Mouse (Mus musculus) 3T3-L1 (cell line): ENCODE measurements around the gene Cul1.
A peak's percentile ranks its signal among the peaks of the same experiment; 100 is the strongest.
"Not testable (repeated sequence)": the region's sequence is repeated elsewhere in the genome, so short reads cannot be mapped to it uniquely, and the experiment has no call there.

Source experiments
- DNase-seq: peaks from one replicate; pipeline ENCODE4 v3.0.0-alpha.2; 2015; ENCODE audit warnings: low read depth, low spot score

Cul1 gene

DNA sequence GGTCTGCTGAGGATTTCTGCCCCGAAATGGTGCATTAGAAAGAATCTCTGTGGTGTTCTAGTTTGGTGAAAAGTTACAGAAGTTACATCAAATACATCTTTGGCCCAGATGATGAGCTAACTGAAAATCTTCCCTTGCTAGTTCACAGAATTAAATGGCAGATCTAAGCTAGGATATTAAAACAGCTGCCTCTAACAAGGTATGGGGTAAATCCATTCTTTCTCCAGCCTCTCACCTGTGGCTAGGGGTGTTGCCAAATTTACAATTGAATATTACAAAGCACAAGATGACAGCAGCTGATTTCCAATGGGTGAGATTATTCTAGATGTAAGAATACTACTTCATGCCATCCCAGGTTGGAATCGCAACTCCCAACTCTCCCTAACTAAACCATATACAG is at the start of gene Cul1:
TSS of gene Cul1 (plus strand) at position 301 of the 400 bp plus-strand sequence.
- DNase-seq = no peak

DNA sequence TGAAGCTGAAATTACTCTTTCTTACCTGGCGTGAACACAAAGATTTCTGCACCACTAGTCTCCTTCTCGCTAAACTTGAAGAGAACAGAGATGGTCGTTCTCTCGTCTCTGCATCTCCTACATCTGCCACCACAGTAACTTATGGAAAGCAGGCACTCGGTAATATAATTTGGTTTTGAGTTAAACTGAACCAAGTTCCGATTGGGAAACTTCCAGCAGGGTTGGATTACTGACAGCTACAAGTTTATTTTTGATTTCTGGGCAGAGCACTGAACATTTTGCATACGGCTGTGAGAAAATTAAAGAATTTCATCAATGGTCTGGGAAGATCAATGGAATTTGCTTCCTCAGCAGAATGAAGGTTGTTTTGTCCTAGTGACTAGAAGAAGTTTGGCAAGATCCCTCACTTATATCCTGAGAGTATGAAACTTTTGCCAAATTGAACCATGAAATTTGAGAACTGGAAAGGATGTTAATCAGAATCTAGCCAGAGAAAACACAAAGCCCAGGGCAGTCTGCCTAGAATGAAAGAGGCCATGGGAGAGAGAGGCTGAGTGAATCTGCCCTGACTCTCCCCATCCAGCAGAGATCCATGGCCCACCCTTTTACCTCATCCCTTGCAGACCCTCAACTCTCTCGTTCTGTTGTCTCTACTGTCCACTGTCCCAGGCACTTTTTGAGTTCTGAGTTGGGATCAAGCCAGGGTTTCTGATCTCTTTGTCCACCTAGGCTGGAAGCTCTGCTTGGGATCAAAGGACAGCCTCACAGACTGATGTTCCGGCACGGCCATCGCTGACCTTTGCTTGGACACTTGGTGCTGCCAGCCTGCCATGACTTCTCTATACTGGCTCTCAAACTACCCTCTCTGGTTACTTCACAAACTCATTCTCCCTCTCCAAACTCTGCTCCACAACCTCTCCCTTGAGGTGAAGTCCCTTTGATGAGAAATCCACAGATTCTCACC is 48.5 kb upstream of the Cul1 start:
- DNase-seq = peak; percentile 72

- DNase-seq = no peak
Observed at GRCm38 (mm10) chr6:47412886-47413606, 40.2 kb upstream of the Cul1 start.

DNA sequence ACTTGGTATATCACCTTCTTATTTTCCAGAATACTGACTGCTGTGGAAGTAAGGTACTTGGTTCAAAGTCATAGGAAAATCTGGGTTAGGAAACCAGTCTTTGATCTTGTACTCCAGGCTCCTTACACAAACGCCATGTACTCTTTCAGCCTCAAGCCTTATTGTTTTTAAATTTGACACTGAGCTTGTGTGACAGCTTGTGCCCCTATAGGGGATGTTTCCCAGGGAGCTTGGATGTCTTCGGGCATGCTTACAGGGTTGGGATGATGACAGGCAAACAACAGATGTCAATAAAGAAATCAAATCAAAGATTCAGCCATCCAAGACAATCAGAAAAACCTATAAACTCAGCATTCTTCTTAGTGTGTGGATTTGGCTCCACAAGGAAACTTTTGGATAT is 39.5 kb upstream of the Cul1 start:
- no peak for DNase-seq

DNA sequence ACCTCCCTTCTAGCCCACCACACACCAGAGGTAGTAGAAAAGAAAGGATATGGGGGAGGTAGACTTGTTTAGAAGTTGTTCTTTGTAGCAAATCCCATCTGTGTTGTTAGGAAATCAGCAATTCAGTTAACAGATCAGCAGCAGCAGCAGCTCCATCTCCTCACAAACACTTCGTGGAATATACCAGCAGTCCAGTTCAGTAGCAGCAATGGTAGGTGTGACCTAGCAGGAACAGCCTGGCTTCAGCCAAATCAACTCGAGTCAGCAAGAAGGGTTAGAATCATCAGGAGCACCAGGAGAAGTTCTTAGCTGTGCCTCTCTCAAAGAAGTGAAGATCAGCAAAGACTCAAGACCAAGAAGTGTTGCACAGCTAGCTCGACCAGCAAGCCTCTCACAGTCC is 34.5 kb upstream of the Cul1 start:
- no peak for DNase-seq

- DNase-seq = no peak
Observed at GRCm38 (mm10) chr6:47420156-47420555, 33.0 kb upstream of the Cul1 start.

DNA sequence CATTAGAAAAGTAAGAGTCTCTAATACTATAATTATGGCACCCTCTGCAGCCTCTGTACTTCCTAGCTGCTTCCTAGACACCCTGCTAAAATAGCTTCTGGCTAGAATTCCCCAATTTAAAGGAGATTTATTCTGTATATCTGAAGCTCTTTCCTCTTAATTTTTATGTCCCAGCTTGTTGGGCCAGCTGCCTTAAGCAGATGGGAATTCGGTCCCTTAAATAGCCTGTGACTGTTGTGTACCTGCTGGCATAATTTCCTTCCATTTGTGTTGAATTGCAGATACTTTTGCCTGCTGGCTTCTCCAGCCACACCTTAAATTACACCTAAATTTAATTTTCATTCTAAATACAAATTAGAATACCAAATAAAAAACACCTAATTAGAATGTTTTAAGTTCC is 32.0 kb upstream of the Cul1 start:
- no peak for DNase-seq

GRCm38 (mm10) chr6:47426136-47426535 is 27.1 kb upstream of the Cul1 start:
- DNase-seq = no peak

DNA sequence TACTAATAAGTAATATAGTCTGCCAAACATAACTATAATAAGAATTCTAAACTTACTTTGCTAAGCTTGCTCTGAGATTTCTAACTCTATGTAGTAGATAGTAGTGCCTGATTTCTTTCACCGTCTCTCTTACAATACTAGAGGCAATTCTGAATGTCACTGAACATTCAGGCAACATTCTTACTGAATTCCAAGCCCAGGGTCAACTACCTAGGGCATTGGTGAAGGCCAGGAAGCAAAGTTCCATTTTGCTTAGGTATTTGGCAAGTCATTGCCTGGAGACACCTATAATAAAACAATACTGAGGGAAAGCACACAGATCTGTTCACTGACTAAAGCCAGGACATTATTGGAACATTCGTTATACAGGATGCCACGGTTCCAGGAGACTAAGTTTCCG is 26.6 kb upstream of the Cul1 start:
- not testable (repeated sequence) for DNase-seq

- DNase-seq = not testable (repeated sequence)
Observed at GRCm38 (mm10) chr6:47432795-47433194, 20.4 kb upstream of the Cul1 start.

DNA sequence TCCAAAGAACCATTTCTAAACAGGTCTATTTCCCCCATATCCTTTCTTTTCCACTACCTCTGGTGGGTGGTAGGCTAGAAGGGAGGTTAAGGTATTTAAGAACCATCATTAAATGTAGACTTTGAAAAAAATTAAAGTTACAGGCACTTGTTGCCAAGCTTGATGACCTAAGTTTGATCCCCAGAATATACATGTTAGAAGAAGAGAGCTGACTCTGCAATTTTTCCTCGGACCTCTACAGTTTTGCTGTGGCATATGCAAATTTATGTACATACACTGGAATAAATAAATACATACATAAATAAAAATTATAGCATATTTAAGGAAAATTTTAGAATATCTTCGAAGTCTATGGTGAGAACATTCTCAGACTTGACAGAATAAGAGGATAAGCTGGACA is 13.1 kb upstream of the Cul1 start:
- no peak for DNase-seq

GRCm38 (mm10) chr6:47447658-47448057 is 5.5 kb upstream of the Cul1 start:
- DNase-seq = no peak

- peak; percentile 60 for DNase-seq
Observed at GRCm38 (mm10) chr6:47453522-47454130, 428 bp downstream of the Cul1 start.

DNA sequence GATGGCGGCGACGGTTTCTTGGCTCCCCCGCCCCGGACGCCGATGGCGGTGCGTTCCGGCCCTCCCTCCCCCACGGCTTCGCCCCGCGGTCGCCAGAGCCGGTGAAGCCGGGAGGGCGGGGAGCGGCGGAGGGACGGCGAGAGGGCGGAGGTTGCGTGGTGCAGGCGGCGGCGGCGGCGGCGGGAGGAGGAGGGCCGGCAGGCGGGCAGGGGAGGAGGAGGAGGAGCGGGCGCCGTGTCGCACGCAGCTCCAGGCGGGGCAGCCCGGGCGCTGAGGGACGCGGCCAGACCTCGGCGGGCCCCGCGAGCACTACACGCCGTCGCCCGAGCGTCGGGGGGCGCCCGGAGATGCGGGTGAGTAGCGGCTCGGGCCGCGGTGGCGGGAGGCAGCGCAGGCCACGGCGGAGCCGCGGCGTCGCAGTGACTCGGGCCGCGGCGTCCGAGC is 955 bp downstream of the Cul1 start:
- peak; percentile 68 for DNase-seq

DNA sequence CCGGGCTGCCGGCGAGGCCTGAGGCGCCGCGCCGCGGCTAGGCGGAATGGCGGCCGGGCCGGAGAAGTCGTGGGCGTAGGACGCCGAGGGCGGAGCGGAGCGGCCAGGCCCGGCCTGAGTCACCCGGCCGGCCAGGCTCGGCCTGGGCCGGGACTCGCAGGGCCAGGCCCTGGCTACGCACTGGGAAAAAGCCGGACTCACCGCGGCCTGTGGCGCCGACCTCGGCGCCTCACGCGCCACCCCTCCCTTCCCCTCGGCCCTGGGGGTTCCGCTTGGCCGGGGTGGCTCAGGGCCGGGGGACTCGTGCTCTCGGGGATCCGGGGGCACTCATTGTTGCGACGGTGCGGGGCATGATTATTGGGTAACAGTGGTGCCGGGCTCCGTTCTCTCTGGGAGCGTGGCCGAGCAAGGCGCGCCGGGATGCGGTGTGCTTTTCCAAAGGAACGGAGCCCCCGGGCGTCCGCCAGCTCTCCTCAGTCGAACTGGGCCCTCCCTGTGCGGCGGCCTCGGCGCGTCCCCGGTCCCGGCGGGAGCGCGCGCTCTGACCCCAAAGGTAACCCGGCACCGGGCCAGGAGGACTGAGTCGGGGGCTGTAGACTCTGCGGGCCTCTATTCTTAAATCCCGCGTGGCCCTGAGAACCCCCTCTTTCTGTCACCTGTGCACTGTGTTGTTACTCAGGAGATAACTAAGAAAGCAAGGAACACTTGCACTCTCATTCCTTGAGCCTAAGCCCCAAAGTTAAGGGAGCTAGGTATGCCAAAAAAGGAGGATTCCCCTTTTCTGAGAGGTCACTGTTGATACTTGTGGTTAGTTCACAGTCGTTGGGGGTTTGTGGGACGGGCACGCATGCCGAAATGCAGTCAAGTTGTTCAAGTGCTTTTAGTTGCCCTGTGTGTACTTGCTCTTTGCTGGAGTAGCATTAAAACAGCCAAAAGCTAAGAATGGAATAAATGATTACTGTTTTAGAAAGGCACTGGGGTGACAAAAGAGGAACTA is 1.7 kb downstream of the Cul1 start:
- peak; percentile 61 for DNase-seq

- DNase-seq = peak; percentile 32
Observed at GRCm38 (mm10) chr6:47455843-47456242, 2.6 kb downstream of the Cul1 start.

DNA sequence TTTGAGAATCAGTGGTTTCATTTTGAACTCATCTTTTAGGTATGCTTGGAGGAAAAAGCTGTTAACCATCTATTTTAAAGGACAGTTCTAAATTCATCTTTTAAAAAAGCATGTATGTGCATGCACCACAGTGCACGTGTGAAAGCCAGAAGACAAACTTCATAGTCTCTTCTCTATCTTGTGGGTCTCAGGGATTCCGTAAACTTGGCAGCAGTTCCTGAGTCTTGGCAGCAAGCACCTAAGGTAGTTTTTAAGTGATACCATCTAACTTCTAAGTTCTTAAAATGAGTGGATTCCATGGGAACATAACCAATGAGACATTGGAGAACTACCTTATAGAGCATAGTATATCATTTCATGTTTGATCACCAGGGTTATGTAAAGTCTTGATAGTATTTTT is 3.7 kb downstream of the Cul1 start:
- peak; percentile 20 for DNase-seq

GRCm38 (mm10) chr6:47465400-47465799 is 12.2 kb downstream of the Cul1 start:
- DNase-seq = peak; percentile 26

DNA sequence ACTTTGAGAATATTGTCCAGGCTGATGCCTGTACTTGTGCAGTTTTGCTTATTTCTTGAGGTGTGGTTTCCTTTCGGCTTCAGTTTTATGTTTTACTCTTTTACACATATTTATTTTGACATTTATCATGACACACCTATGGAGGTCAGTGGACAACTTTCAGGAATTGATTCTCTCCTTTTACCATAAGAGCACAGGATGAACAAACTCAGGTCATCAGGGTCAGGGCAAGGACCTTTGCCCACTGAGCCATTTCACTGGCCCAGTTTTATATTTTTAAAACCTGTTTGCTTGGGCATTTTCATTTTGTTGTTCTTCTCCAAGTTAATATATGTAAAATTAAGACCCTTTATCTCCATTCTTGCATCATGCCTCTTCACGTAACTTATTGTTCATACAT is 13.3 kb downstream of the Cul1 start:
- no peak for DNase-seq

- DNase-seq = no peak
Observed at GRCm38 (mm10) chr6:47467058-47467457, 13.9 kb downstream of the Cul1 start.

DNA sequence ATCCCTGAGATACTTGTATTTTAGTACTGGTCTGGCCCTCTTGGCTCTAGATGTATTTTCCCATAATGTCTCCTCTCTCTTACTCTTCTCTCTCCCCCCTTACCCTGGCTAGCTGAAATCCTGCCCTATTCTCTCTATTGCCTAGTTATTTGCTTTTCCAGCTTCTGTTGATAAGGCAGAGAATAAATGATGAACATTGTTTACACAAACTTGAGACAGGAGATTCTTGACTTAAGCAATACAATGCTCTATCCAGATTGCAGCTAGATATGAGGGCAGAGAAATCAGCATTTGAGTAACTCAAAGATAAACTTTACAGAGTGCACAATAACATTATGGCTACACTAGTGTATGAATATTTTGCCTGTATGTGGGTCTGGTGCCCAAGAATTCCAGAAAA is 16.6 kb downstream of the Cul1 start:
- DNase-seq = no peak
